Mouse (Mus musculus): ENCODE measurements at regions not wholly inside any gene's neighbourhood (a gene's known extent, or its start where the extent isn't known, plus 50 kb on each side); places are given as distances from the start of the nearest gene placed in this dataset.
A peak's percentile ranks its signal among the peaks of the same experiment; 100 is the strongest.

- no peak for DNase-seq (ENCODE audit: low spot score in 2 of 2)
These were observed 201.5 kb downstream of the Gadd45g start for GRCm38 (mm10) chr13:52047937-52048336.

- DNase-seq (ENCODE audit: low spot score in 2 of 2) = no peak
These were observed 202.3 kb downstream of the Gadd45g start for GRCm38 (mm10) chr13:52048777-52049176.

DNA sequence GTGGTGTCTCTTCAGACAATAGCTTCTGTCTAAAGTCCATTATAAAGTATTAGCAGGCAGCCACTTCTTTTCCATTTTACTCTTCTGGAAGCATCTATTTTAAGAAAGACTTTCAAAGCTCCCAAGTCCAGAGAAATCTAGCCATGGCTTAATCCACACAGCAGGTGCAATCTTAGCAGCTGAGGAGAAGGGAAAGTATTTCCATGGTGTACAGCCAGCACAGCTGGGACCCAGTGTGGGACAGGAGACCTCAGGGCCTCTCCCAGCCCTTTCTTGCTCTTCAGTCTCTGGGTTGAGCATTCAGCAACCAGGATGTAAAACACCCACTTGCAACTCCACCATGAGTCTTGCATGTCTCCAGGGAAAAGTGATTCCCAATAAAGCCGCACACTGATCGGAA, 202.8 kb downstream of the Gadd45g start:
- no peak for DNase-seq (ENCODE audit: low spot score in 2 of 2)

- DNase-seq (ENCODE audit: low spot score in 2 of 2) = no peak
These were observed 209.3 kb downstream of the Gadd45g start for GRCm38 (mm10) chr13:52055741-52056140.

- no peak for DNase-seq (ENCODE audit: low spot score in 2 of 2)
These were observed 211.0 kb downstream of the Gadd45g start for GRCm38 (mm10) chr13:52057456-52057855.

GRCm38 (mm10) chr13:52059756-52060417, 213.4 kb downstream of the Gadd45g start:
- no peak for DNase-seq (ENCODE audit: low spot score in 2 of 2)

- DNase-seq (ENCODE audit: low spot score in 2 of 2) = no peak
These were observed 214.0 kb downstream of the Gadd45g start for GRCm38 (mm10) chr13:52060418-52060870.

DNA sequence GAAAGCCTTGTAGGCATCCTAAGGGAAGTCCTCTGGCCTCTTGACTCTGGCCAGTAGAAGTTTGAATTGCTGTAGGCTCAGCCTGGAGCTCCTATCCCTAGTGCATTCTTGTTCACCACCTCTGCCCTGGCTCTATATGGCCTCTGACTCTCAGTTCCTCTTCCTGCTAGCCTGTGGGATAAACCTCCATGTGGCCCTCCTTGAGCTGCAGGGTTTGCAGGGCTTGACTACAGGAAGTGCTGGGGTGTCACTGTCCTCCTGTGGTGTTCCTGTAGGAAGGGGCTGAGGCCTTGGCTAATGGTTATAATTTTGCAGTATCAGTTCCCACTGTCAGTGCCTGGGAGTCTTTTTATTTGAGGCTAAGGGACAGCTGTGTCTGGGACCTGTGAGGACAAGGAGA, 215.0 kb downstream of the Gadd45g start:
- no peak for DNase-seq (ENCODE audit: low spot score in 2 of 2)

- no peak for DNase-seq (ENCODE audit: low spot score in 2 of 2)
These were observed 215.4 kb downstream of the Gadd45g start for GRCm38 (mm10) chr13:52061881-52062280.

DNA sequence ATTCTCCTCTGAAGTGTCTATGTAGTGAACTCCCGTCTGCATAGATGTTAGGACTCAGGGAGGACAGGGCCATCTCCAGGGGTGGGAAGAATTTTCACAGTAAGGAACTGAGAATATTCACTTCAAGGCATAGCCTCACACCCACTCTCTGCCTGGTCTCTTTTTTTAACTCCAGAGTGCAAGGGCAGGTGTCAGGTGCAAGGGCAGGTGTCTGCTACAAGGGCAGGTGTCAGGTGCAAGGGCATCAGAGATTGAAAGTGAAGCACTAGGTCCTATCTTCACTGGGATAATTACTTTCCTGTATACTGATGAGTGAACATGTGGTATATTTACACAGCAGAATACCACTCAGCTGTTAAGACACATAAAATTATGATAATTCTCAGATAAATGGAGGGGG, 216.1 kb downstream of the Gadd45g start:
- no peak for DNase-seq (ENCODE audit: low spot score in 2 of 2)

DNA sequence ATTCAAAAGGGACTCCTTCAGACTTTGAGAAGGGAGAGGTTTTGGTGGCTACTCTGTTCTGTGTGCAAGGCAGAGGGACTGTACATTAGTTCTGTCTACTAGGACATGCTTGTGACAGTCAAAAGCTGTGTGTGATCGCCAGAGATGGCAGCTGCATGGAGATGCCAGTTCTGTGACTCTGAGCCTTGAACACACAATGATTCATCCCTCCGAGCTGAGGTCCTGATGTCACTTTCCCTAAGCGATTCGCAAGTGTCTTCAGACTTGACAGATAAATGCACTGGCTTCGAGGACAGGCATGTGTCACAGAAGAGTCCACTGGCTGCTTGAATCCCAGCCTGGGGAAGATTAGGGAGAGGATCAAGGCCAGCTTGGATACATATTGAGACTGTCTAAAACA, 218.8 kb downstream of the Gadd45g start:
- DNase-seq (ENCODE audit: low spot score in 2 of 2) = no peak

DNA sequence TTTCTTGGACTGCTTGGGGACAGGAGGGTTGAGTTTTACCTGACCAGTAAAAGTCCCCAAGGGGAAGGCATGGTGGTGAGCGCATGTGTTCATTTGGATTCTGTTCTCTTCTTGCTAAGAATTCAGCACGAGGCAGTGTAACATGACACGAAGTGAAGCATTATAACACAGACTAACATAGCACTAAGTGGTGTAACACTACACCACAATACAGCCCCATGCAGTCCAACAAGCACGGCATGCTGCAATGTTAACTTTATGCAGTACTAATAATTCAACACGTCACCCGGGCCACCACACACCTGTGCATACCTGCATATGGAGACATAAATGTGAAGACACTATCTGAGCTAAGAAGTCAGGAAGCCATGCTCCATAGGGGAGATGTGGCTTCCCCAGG, 219.2 kb downstream of the Gadd45g start:
- DNase-seq (ENCODE audit: low spot score in 2 of 2) = no peak

DNA sequence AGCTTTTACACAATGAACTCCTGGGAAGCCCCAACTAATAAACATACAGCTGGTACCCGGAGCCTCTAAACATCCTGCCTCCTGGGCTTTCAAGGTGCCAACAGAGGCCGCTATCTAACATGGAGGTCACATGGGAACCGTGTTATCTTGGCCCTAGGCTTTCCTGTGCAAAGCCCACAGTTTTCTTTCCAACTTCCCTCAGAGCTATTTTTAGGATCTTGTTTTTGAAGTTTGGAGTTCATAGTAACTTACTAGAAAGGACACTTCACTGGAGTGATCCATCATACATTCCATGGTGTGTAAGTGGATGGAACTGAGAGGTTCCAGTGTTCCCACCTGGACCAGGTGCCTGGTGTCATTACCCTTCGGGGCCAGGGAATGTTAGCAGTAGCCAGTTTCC, 220.6 kb downstream of the Gadd45g start:
- no peak for DNase-seq (ENCODE audit: low spot score in 2 of 2)

GRCm38 (mm10) chr13:52068886-52069439, 222.5 kb downstream of the Gadd45g start:
- DNase-seq (ENCODE audit: low spot score in 2 of 2) = no peak

GRCm38 (mm10) chr13:52069714-52070113, 223.2 kb downstream of the Gadd45g start:
- DNase-seq (ENCODE audit: low spot score in 2 of 2) = no peak

DNA sequence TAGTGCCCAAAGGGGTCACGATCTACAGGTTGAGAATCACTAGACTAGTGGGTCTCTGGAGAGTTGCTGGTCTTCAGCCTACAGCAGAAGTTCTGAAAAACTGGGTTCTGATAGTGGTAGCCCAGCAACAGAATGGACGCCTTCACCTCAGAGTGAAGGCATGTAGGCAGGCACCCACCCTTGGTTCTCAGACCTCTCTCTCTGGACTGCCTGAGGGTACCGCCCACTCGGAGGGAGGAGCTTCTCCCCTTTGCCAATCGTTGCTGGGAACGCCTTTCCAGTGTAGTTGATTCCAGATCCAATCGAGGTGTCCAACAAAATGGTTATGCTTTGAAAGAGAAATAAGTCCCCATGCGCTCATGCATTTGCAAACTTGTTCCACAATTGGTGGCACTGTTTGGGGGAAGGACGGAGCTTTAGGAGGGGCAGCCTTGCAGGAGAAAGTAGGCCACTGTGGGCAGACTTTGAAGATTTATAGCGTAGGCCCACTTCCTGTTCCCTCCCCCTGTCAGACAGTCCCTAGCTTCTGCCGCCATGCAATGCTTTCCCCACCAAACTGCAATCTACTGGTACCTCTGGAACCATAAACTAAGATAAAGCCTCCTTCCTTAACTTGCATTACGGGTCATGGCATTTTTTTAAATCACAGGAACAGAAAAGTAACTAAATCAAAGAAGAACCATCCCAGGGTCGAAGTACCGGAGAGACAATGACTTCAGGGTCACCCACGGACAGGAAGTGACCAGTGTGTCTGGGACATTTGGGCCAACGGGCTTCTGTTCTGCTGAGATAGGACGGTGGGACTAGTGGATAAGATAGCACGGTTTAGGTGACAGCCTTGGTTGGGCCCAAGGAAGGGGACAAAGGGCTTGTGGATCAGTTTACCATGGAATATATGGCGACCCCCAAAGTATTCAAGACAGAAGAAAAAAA, 224.5 kb downstream of the Gadd45g start:
- DNase-seq (ENCODE audit: low spot score in 2 of 2) = no peak

DNA sequence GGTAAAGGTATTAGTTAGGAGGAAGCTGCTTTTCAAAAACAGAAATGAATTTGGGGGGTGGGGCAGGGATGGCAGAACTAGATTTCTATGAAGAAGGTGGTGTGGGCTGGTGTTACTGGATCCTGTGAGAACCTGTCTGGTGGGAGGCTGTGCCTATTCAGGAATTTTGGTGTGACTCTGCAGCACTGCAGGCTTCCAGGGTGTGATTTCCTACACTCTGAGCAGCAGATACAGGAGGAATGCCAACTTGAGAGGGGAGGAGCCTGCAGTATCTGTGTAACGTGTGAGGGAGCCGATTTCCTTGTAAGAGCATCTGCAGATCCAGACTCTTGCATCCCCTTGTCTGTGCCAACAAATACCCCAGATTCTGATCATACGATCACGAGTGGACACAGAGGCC, 231.1 kb downstream of the Gadd45g start:
- no peak for DNase-seq (ENCODE audit: low spot score in 2 of 2)

DNA sequence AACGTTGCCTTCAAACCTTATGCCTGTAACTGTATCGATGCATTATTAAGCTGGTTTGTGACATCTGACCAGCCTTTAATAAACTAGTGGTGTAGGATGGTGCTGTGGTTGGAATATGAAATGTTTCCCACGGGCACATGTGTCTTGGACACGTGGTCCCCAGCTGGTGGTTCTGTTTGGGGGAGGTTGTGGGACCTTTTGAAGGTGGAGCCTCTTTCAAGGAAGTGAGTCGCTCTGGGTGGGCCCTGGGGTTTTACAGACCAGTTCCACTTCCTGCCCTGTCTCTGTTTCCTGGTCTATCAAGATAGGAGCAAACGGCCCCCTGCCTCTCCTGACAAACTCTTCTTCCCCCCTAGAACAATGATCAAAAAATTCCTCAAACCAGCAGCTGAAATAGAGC, 232.1 kb downstream of the Gadd45g start:
- no peak for DNase-seq (ENCODE audit: low spot score in 2 of 2)

- DNase-seq (ENCODE audit: low spot score in 2 of 2) = peak in 1 of 2 experiments; percentile 32
These were observed 233.3 kb downstream of the Gadd45g start for GRCm38 (mm10) chr13:52079678-52080246.

DNA sequence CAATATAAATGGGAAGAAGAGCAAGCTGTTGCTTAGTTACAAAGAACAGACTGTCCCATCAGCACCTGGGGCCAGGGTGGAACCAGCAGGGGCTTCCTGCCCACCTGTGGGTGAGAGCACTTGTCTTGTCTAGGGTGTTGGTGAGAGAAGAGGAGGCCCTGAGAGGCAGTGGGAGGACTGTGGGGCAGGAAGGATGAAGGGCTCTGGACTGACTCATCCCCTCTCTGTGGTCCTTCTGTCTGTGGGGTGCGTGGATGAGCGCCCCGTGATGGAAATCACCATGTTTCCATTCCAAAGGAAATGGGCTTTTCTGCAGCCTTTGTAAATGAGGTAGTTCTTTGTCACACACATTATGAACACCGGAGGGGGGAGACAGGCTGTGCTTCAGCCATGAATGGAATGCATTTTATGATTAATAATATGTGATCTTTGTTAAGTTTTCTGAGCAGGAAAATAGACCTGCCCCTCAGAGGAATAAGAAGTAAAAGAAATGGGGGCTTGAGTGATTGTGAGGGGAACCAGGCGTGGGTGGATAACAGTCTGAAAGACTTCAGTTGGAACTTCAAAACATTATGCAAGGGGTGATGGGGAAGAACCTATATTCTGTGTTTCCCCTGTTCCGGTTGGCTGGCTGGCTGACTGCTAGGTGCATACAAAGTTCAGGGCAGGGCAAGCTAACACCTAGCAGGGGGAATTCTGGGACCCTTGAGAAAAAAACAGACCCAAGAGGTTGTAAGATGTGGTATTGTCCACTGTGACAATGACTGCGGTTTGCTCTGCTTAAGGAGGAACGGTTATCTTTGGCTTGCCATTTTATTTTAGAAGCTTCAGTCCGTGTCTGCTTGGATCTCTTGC, 237.3 kb downstream of the Gadd45g start:
- no peak for DNase-seq (ENCODE audit: low spot score in 2 of 2)

DNA sequence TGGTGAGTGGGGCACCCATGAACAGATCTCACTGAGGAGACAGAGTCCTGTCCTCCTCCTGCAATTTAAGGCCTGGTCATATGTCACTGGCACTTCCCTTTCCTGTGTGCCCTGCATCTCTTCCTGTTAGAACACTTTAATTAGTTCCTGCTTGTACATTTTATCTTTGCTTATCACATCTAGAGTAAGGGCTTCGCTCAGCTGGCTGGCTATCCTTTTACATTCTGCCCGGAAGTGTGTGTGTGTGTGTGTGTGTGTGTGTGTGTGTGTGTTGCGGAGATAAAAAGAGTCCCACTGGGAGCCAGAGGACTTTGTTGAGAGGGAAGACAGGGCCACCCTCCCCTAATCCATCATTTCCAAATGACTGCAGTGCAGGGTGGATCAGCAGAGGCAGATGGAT, 238.6 kb downstream of the Gadd45g start:
- DNase-seq (ENCODE audit: low spot score in 2 of 2) = no peak
